Mouse (Mus musculus) liver, embryonic 12.5 days (tissue): ENCODE measurements at regions not wholly inside any gene's neighbourhood (a gene's known extent, or its start where the extent isn't known, plus 50 kb on each side); places are given as distances from the start of the nearest gene placed in this dataset.

Experiments used
- ATAC-seq: fragments of 200-750 bp; cut with Nextera tagmentation; 2 replicates; pipeline ENCODE4 v1.8.0; 2017; ENCODE audit warnings: moderate number of reproducible peaks, mild to moderate bottlenecking, moderate library complexity
- H3K27ac ChIP-seq: fragments of 300-500 bp; sonication (generic); 2 replicates; pipeline ENCODE4 v1.5.1; 2016; ENCODE audit warnings: mild to moderate bottlenecking
- H3K27me3 ChIP-seq: fragments of 300-500 bp; sonication (generic); replicated peaks from 2 replicates; pipeline ENCODE4 v1.6.1; 2016; ENCODE audit warnings: mild to moderate bottlenecking, moderate library complexity
- H3K36me3 ChIP-seq: fragments of 300-500 bp; sonication (generic); 2 replicates; pipeline ENCODE4 v1.6.1; 2016; ENCODE audit warnings: mild to moderate bottlenecking, moderate library complexity
- H3K4me1 ChIP-seq: fragments of 300-500 bp; sonication (generic); 2 replicates; pipeline ENCODE4 v1.6.1; 2016
- H3K4me2 ChIP-seq: fragments of 300-500 bp; sonication (generic); 2 replicates; pipeline ENCODE4 v1.6.1; 2016; ENCODE audit warnings: mild to moderate bottlenecking, moderate library complexity
- H3K4me3 ChIP-seq: fragments of 300-500 bp; sonication (generic); 2 replicates; pipeline ENCODE4 v1.5.1; 2016; ENCODE audit warnings: mild to moderate bottlenecking, moderate library complexity
- H3K9ac ChIP-seq: fragments of 300-500 bp; sonication (generic); 2 replicates; pipeline ENCODE4 v1.6.1; 2016; ENCODE audit warnings: mild to moderate bottlenecking, moderate library complexity
- H3K9me3 ChIP-seq: fragments of 300-500 bp; sonication (generic); replicated peaks from 2 replicates; pipeline ENCODE4 v1.6.1; 2016; ENCODE audit warnings: mild to moderate bottlenecking, moderate library complexity
- WGBS: fragments of 180-500 bp; shearing (Covaris S2); methylation state at CpG from one replicate; pipeline ENCODE4 v1.1.7; 2016; ENCODE audit not compliant: insufficient replicate concordance; 5-methylcytosine and 5-hydroxymethylcytosine counted together

GRCm38 (mm10) chr12:35770387-35771024, 154.9 kb upstream of the Agr3 start:
- no peak for ATAC-seq
- no peaks in the 10 kb centered on the region for H3K36me3 ChIP-seq
- WGBS, result 51% methylated on average over 5 of the region's 5 CpGs
- H3K4me2 ChIP-seq, result no peak overlapping the region
- no peaks in the 10 kb centered on the region for H3K27me3 ChIP-seq
- no peaks in the 10 kb centered on the region for H3K4me1 ChIP-seq
- no peaks in the 10 kb centered on the region for H3K9me3 ChIP-seq
- no peak overlapping the region for H3K27ac ChIP-seq
- no peak overlapping the region for H3K9ac ChIP-seq
- no peak overlapping the region for H3K4me3 ChIP-seq

DNA sequence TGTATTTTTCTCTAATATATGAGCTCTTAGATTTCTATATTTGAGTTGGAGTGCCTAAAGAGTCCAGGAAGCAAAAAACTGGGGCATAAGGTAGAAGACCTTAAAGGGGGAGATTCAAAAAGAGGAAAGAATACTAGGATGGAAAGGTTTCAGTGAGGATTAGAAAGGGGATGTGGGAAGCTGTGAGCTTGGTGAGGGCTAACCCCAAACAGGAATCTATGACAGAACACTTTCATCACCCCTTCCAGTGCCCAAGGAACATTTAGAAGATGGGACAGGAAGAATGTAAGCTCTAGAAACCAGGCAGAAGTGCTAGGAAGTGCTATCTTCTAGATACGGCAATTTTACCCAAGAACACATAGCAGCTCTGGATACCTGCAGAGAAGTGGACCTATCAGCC, 166.5 kb upstream of the Agr3 start:
- no peak overlapping the region for H3K9ac ChIP-seq
- H3K4me1 ChIP-seq, result no peaks in the 10 kb centered on the region
- H3K27me3 ChIP-seq, result no peaks in the 10 kb centered on the region
- no peaks in the 10 kb centered on the region for H3K36me3 ChIP-seq
- no peak overlapping the region for H3K4me2 ChIP-seq
- H3K4me3 ChIP-seq, result no peak overlapping the region
- 48% methylated on average over 1 of the region's 1 CpGs for WGBS
- no peak for ATAC-seq
- H3K9me3 ChIP-seq, result no peaks in the 10 kb centered on the region
- no peak overlapping the region for H3K27ac ChIP-seq

DNA sequence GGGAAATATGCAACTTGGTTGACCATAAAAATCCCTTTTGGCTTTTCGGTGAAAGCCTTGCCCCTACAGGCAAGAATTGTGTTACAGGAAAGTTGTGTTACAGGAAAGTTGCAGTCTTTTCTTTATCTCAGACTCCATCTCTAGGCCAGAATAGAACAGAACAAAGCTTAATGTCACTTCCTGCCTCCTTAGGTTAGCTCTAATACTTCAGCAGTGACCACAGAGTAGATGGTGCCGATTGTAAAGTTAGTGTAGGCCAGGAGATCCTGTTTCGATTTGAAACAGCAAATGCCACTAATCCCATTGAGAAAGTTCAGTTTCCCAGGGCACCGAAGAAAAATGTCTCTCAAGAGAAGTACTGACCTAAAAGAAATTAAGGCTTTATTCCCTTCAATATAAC, 170.3 kb upstream of the Agr3 start:
- 40% methylated on average over 4 of the region's 4 CpGs for WGBS

GRCm38 (mm10) chr12:35747997-35748396, 177.4 kb upstream of the Agr3 start:
- no peak overlapping the region for H3K4me3 ChIP-seq
- no peak for ATAC-seq
- WGBS, result 55% methylated on average over 3 of the region's 3 CpGs
- H3K27ac ChIP-seq, result no peak overlapping the region
- H3K9ac ChIP-seq, result no peak overlapping the region
- no peaks in the 10 kb centered on the region for H3K4me1 ChIP-seq
- H3K36me3 ChIP-seq, result no peaks in the 10 kb centered on the region
- no peak overlapping the region for H3K4me2 ChIP-seq
- H3K9me3 ChIP-seq, result no peaks in the 10 kb centered on the region
- no peaks in the 10 kb centered on the region for H3K27me3 ChIP-seq

More for the DNA sequence above, 170.3 kb upstream of the Agr3 start:
- Histone ChIP-seq H3K4me1 (no peaks in the 10 kb centered on the region), H3K36me3 (no peaks in the 10 kb centered on the region), H3K9me3 (no peaks in the 10 kb centered on the region), H3K4me2 (no peak overlapping the region), H3K9ac (no peak overlapping the region), H3K27me3 (no peaks in the 10 kb centered on the region), H3K4me3 (no peak overlapping the region), H3K27ac (no peak overlapping the region)
- ATAC-seq, result no peak

- H3K9ac ChIP-seq, result no peak overlapping the region
- no peaks in the 10 kb centered on the region for H3K27me3 ChIP-seq
- no peak for ATAC-seq
- H3K4me1 ChIP-seq, result no peaks in the 10 kb centered on the region
- no peak overlapping the region for H3K4me2 ChIP-seq
- no peak overlapping the region for H3K4me3 ChIP-seq
- H3K36me3 ChIP-seq, result no peaks in the 10 kb centered on the region
- no peak overlapping the region for H3K27ac ChIP-seq
- no peaks in the 10 kb centered on the region for H3K9me3 ChIP-seq
- 30% methylated on average over 3 of the region's 3 CpGs for WGBS
These were observed 178.6 kb upstream of the Agr3 start for GRCm38 (mm10) chr12:35746691-35747299.

- Histone ChIP-seq H3K4me1 (no peaks in the 10 kb centered on the region), H3K9ac (no peak overlapping the region), H3K27ac (no peak overlapping the region), H3K36me3 (no peaks in the 10 kb centered on the region), H3K27me3 (no peaks in the 10 kb centered on the region), H3K4me2 (no peak overlapping the region), H3K9me3 (no peaks in the 10 kb centered on the region), H3K4me3 (no peak overlapping the region)
- 41% methylated on average over 1 of the region's 1 CpGs for WGBS
- ATAC-seq, result no peak
These were observed 182.7 kb upstream of the Agr3 start for GRCm38 (mm10) chr12:35742729-35743128.

GRCm38 (mm10) chr12:35736427-35736826, 189.0 kb upstream of the Agr3 start:
- Histone ChIP-seq H3K36me3 (no peaks in the 10 kb centered on the region), H3K4me1 (no peaks in the 10 kb centered on the region), H3K4me2 (no peak overlapping the region), H3K27me3 (no peaks in the 10 kb centered on the region), H3K9ac (no peak overlapping the region), H3K4me3 (no peak overlapping the region), H3K9me3 (no peaks in the 10 kb centered on the region), H3K27ac (no peak overlapping the region)
- 40% methylated on average over 2 of the region's 2 CpGs for WGBS
- no peak for ATAC-seq

- Histone ChIP-seq H3K4me2 (no peak overlapping the region), H3K27me3 (no peaks in the 10 kb centered on the region), H3K36me3 (no peaks in the 10 kb centered on the region), H3K4me3 (no peak overlapping the region), H3K27ac (no peak overlapping the region), H3K9me3 (no peaks in the 10 kb centered on the region), H3K9ac (no peak overlapping the region), H3K4me1 (no peaks in the 10 kb centered on the region)
- 55% methylated on average over 2 of the region's 2 CpGs for WGBS
- ATAC-seq, result no peak
These were observed 190.4 kb upstream of the Agr3 start for GRCm38 (mm10) chr12:35735002-35735401.

GRCm38 (mm10) chr12:35734371-35734770, 191.0 kb upstream of the Agr3 start:
- 78% methylated on average over 1 of the region's 1 CpGs for WGBS
- ATAC-seq, result no peak
- H3K27ac ChIP-seq, result no peak overlapping the region
- H3K27me3 ChIP-seq, result no peaks in the 10 kb centered on the region
- H3K4me2 ChIP-seq, result no peak overlapping the region
- H3K36me3 ChIP-seq, result no peaks in the 10 kb centered on the region
- H3K4me1 ChIP-seq, result no peaks in the 10 kb centered on the region
- no peak overlapping the region for H3K4me3 ChIP-seq
- no peak overlapping the region for H3K9ac ChIP-seq
- H3K9me3 ChIP-seq, result no peaks in the 10 kb centered on the region

- H3K4me1 ChIP-seq, result no peaks in the 10 kb centered on the region
- H3K27ac ChIP-seq, result no peak overlapping the region
- H3K36me3 ChIP-seq, result no peaks in the 10 kb centered on the region
- no peaks in the 10 kb centered on the region for H3K9me3 ChIP-seq
- H3K9ac ChIP-seq, result no peak overlapping the region
- ATAC-seq, result no peak
- no peak overlapping the region for H3K4me3 ChIP-seq
- H3K27me3 ChIP-seq, result no peaks in the 10 kb centered on the region
- no peak overlapping the region for H3K4me2 ChIP-seq
- WGBS, result 63% methylated on average over 2 of the region's 2 CpGs
These were observed 191.8 kb upstream of the Agr3 start for GRCm38 (mm10) chr12:35733580-35733979.

DNA sequence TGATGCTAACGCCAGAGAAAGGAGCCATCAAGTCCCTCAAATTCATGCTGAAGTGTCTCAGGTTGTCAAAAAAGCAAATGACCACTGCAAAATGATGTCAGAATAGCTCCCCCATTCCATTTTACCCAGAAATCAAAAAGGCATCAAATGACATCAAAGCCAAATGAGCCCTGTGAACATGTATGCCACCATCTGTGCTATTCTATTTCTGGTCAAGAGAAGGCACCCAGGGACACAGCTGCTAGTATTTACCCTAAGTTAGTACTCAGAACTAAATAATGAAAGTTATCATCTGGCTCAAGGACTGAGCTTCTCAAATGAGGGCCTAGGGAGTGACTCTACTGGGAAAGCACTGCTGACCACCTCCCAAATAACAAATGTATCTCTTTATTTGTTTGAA, 191.1 kb upstream of the Ahr start:
- 65% methylated on average over 1 of the region's 1 CpGs for WGBS
- H3K27me3 ChIP-seq, result no peaks in the 10 kb centered on the region
- ATAC-seq, result no peak
- no peak overlapping the region for H3K9ac ChIP-seq
- H3K4me2 ChIP-seq, result no peak overlapping the region
- no peak overlapping the region for H3K4me3 ChIP-seq
- no peaks in the 10 kb centered on the region for H3K4me1 ChIP-seq
- H3K36me3 ChIP-seq, result no peaks in the 10 kb centered on the region
- no peaks in the 10 kb centered on the region for H3K9me3 ChIP-seq
- H3K27ac ChIP-seq, result no peak overlapping the region

DNA sequence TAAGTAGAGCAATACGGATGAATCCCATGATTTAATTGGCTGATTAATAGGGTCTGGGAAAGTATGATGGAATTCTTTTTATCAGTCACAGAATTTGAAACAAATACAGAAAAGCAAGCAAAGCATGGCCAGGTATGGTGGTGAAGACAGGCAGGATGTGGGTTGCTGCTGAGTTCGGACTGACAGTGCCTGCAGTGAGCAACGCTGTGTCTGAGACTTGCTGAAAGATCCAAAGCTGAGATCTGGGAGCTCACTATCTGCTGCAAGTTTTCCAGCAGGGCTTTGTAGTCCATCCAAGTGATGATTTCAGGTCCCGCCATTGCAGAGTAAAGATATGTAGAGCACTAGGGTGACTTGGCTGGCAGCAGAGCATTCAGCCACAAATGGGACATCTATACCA, 189.3 kb upstream of the Ahr start:
- Histone ChIP-seq H3K4me2 (no peak overlapping the region), H3K9ac (no peak overlapping the region), H3K27ac (no peak overlapping the region), H3K36me3 (no peaks in the 10 kb centered on the region), H3K9me3 (no peaks in the 10 kb centered on the region), H3K27me3 (no peaks in the 10 kb centered on the region), H3K4me3 (no peak overlapping the region), H3K4me1 (no peaks in the 10 kb centered on the region)
- no peak for ATAC-seq
- WGBS, result 61% methylated on average over 4 of the region's 4 CpGs

DNA sequence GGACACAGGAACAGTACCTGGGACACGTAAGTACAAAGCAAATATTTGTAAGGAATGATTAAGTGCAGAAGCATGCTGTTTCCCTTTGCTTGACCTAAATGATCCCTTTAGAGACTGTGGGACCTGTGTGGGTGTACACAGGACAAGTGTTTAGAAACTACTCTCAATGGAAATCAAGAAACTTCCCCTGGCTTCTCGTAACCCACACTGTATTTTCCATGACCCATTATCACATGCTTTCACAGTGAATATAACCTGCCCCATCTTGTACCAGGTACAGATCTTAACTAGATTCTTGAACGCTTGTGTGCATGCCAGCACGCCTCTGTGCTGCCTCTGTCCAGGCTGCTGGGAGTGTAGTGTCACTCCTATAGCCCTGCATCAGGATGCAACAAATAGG, 177.8 kb upstream of the Ahr start:
- no peak for ATAC-seq
- Histone ChIP-seq H3K27ac (no peak overlapping the region), H3K4me1 (no peaks in the 10 kb centered on the region), H3K9me3 (no peaks in the 10 kb centered on the region), H3K9ac (no peak overlapping the region), H3K4me2 (no peak overlapping the region), H3K36me3 (no peaks in the 10 kb centered on the region), H3K4me3 (no peak overlapping the region), H3K27me3 (no peaks in the 10 kb centered on the region)
- 79% methylated on average over 4 of the region's 4 CpGs for WGBS
